Mouse (Mus musculus) heart, adult 8-10 months (tissue): ENCODE data around the gene Faap24. TPM values are rescaled to one million over a fixed set of nuclear protein-coding genes. Genes with fewer than 3 reads are reported as not detected.

Experiments
- DNase-seq: peaks from one replicate; pipeline ENCODE4 v3.0.0; 2022; ENCODE audit warnings: low spot score
- total RNA-seq, 4 experiments: library from RNA; stranded (reverse); gene quantifications; 2 replicates each; pipeline ENCODE4 v1.2.4; 2022

Gene Faap24
- total RNA-seq, 4 experiments from 2014 or later, result 1.3 to 2.0 (median 1.7) TPM

- no peak for DNase-seq
Measured at GRCm38 (mm10) chr7:35365161-35365910, 31.3 kb downstream of the Faap24 start.

- DNase-seq, result no peak
Measured at GRCm38 (mm10) chr7:35362868-35363267, 33.8 kb downstream of the Faap24 start.

GRCm38 (mm10) chr7:35362253-35362652, 34.4 kb downstream of the Faap24 start:
- no peak for DNase-seq

GRCm38 (mm10) chr7:35357621-35358020, 39.0 kb downstream of the Faap24 start:
- no peak for DNase-seq

- DNase-seq, result no peak
Measured at GRCm38 (mm10) chr7:35355303-35355872, 41.2 kb downstream of the Faap24 start.

- DNase-seq, result no peak
Measured at GRCm38 (mm10) chr7:35353306-35353705, 43.3 kb downstream of the Faap24 start.

- DNase-seq, result no peak
Measured at GRCm38 (mm10) chr7:35351155-35351554, 45.5 kb downstream of the Faap24 start.

GRCm38 (mm10) chr7:35349886-35350684, 46.6 kb downstream of the Faap24 start:
- DNase-seq, result no peak

- DNase-seq, result no peak
Measured at GRCm38 (mm10) chr7:35349022-35349421, 47.6 kb downstream of the Faap24 start.

- no peak for DNase-seq
Measured at GRCm38 (mm10) chr7:35347918-35348700, 48.5 kb downstream of the Faap24 start.

GRCm38 (mm10) chr7:35344785-35345330, 51.8 kb downstream of the Faap24 start:
- DNase-seq, result no peak

GRCm38 (mm10) chr7:35342498-35342897, 54.1 kb downstream of the Faap24 start:
- no peak for DNase-seq

Other genes starting within 250 kb of the Faap24 start
- gene Slc7a10, start 210.5 kb downstream of the Faap24 start, total RNA-seq, result 1 to 10 TPM in 1 of 4 experiments, under 1 TPM in 3; 0.27 to 1.4 (median 0.66) TPM
- gene Lrp3, start 181.3 kb downstream of the Faap24 start, total RNA-seq, result 10 to 100 TPM in 1 of 4 experiments, 1 to 10 TPM in 3; 7.3 to 10.4 (median 9.1) TPM
- gene Gpatch1, start 78.4 kb downstream of the Faap24 start, total RNA-seq, result 10 to 100 TPM; 10.6 to 12.8 (median 12.2) TPM
- 1 to 10 TPM; 4.3 to 4.8 (median 4.6) TPM for gene Rhpn2, start 62.7 kb downstream of the Faap24 start, total RNA-seq
- gene Cep89, start 199 bp upstream of the Faap24 start, total RNA-seq, result 10 to 100 TPM; 13.2 to 19.3 (median 15.6) TPM
- gene Slc7a9, start 52.0 kb upstream of the Faap24 start, total RNA-seq, result not detected
- gene Tdrd12, start 140.9 kb upstream of the Faap24 start, total RNA-seq, result under 1 TPM in 2 of 4 experiments, not detected in 2; 0.08 to 0.16 TPM
- gene Nudt19, start 159.5 kb upstream of the Faap24 start, total RNA-seq, result 10 to 100 TPM; 58.4 to 73.7 (median 68.2) TPM
- gene Rgs9bp, start 188.7 kb upstream of the Faap24 start, total RNA-seq, result not detected
- 10 to 100 TPM in 3 of 4 experiments, 1 to 10 TPM in 1; 8.6 to 12.0 (median 10.8) TPM for gene Ankrd27, start 189.4 kb upstream of the Faap24 start, total RNA-seq